Mouse (Mus musculus) heart, embryonic 16.5 days (tissue): Measurements from ENCODE around the gene Phlpp1. TPM values are rescaled to one million over a fixed set of nuclear protein-coding genes. Genes with fewer than 3 reads are reported as not detected.
A peak's percentile ranks its signal among the peaks of the same experiment; 100 is the strongest.

Source experiments
- ATAC-seq: fragments of 200-750 bp; cut with Nextera tagmentation; replicated peaks from 2 replicates; pipeline ENCODE4 v1.8.0; 2017; ENCODE audit warnings: moderate number of reproducible peaks; ENCODE audit not compliant: insufficient read depth, low FRiP score; ENCODE audit errors: extremely low read depth
- H3K27ac ChIP-seq: fragments of 300-500 bp; sonication (generic); 2 replicates; pipeline ENCODE4 v1.5.1; 2014; ENCODE audit warnings: mild to moderate bottlenecking, low read length, control low read depth, moderate library complexity
- H3K27me3 ChIP-seq: fragments of 300-500 bp; sonication (generic); 2 replicates; pipeline ENCODE4 v1.6.1; 2014; ENCODE audit warnings: low read length, mixed read lengths; ENCODE audit not compliant: control insufficient read depth, insufficient read depth
- H3K36me3 ChIP-seq: fragments of 300-500 bp; sonication (generic); 2 replicates; pipeline ENCODE4 v1.6.1; 2014; ENCODE audit not compliant: control insufficient read depth, insufficient read depth
- H3K4me1 ChIP-seq: fragments of 300-500 bp; sonication (generic); 2 replicates; pipeline ENCODE4 v1.6.1; 2014; ENCODE audit warnings: low read length, mixed read lengths; ENCODE audit not compliant: control insufficient read depth, insufficient read depth
- H3K4me2 ChIP-seq: fragments of 300-500 bp; sonication (generic); 2 replicates; pipeline ENCODE4 v1.6.1; 2014; ENCODE audit warnings: low read depth, mild to moderate bottlenecking, control low read depth, low read length
- H3K4me3 ChIP-seq: fragments of 300-500 bp; sonication (generic); 2 replicates; pipeline ENCODE4 v1.5.1; 2014; ENCODE audit warnings: mild to moderate bottlenecking, control low read depth, low read length
- H3K9ac ChIP-seq: fragments of 300-500 bp; sonication (generic); 2 replicates; pipeline ENCODE4 v1.6.1; 2014; ENCODE audit warnings: low read length, control low read depth
- H3K9me3 ChIP-seq: fragments of 300-500 bp; sonication (generic); replicated peaks from 2 replicates; pipeline ENCODE4 v1.6.1; 2016; ENCODE audit warnings: low read length; ENCODE audit not compliant: control insufficient read depth
- WGBS: fragments of 180-500 bp; shearing (Covaris S2); extraction: QIAGEN DNeasy Blood & Tissue Kit; methylation state at CpG from one replicate; pipeline ENCODE4 v1.1.7; 2014; 5-methylcytosine and 5-hydroxymethylcytosine counted together
- polyA plus RNA-seq: library from polyadenylated mRNA; unstranded; fragments of >200 nt; fragmentation: Nextera tagmentation; extraction: Ambion mirVana; gene quantifications from 2 replicates; pipeline ENCODE4 v1.2.1, GENCODE M21; 2015

Gene Phlpp1
- polyA plus RNA-seq, 1 experiment from 2014 or later, result 4.7 TPM

GRCm38 (mm10) chr1:106172931-106173371 lies 1.4 kb downstream of the Phlpp1 start:
- H3K9me3 ChIP-seq, result no peaks in the 10 kb centered on the region
- under 1% methylated on average over 47 of the region's 47 CpGs for WGBS
- ATAC-seq, result no peak

GRCm38 (mm10) chr1:106173621-106174156 lies 2.1 kb downstream of the Phlpp1 start:
- Histone ChIP-seq H3K9me3 (no peaks in the 10 kb centered on the region), H3K27me3 (no peaks in the 10 kb centered on the region), H3K27ac (no peak overlapping the region)

More at GRCm38 (mm10) chr1:106172931-106173371, 1.4 kb downstream of the Phlpp1 start:
- H3K36me3 ChIP-seq, result no peaks in the 10 kb centered on the region
- peak overlapping the region; percentile 94 for H3K4me3 ChIP-seq
- H3K4me1 ChIP-seq, result peaks cover 13% of the 10 kb centered on the region; the same call in 1 of the 2 replicates
- peak overlapping the region; percentile 97 for H3K9ac ChIP-seq
- H3K4me2 ChIP-seq, result peak overlapping the region; percentile 67
- H3K27ac ChIP-seq, result peak overlapping the region; percentile 92
- no peaks in the 10 kb centered on the region for H3K27me3 ChIP-seq

GRCm38 (mm10) chr1:106174598-106174997 lies 3.0 kb downstream of the Phlpp1 start:
- ATAC-seq, result no peak
- no peaks in the 10 kb centered on the region for H3K36me3 ChIP-seq
- no peak overlapping the region for H3K27ac ChIP-seq
- no peaks in the 10 kb centered on the region for H3K27me3 ChIP-seq
- H3K4me1 ChIP-seq, result peaks cover 16% of the 10 kb centered on the region
- no peaks in the 10 kb centered on the region for H3K9me3 ChIP-seq
- peak overlapping the region; percentile 94 for H3K4me3 ChIP-seq
- peak overlapping the region; percentile 67 for H3K4me2 ChIP-seq
- peak overlapping the region; percentile 54; the same call in 1 of the 2 replicates for H3K9ac ChIP-seq

More at GRCm38 (mm10) chr1:106173621-106174156, 2.1 kb downstream of the Phlpp1 start:
- ATAC-seq, result no peak
- H3K4me1 ChIP-seq, result peaks cover 16% of the 10 kb centered on the region
- H3K36me3 ChIP-seq, result no peaks in the 10 kb centered on the region
- peak overlapping the region; percentile 67 for H3K4me2 ChIP-seq
- peak overlapping the region; percentile 97 for H3K9ac ChIP-seq
- WGBS, result 34% methylated on average over 9 of the region's 9 CpGs
- peak overlapping the region; percentile 94 for H3K4me3 ChIP-seq

GRCm38 (mm10) chr1:106175360-106175759 lies 3.8 kb downstream of the Phlpp1 start:
- Histone ChIP-seq H3K27ac (no peak overlapping the region), H3K4me1 (peaks cover 16% of the 10 kb centered on the region), H3K4me2 (peak overlapping the region; percentile 64), H3K27me3 (no peaks in the 10 kb centered on the region), H3K9ac (peak overlapping the region; percentile 54; the same call in 1 of the 2 replicates), H3K9me3 (no peaks in the 10 kb centered on the region), H3K36me3 (no peaks in the 10 kb centered on the region), H3K4me3 (peak overlapping the region; percentile 18)
- ATAC-seq, result no peak
- 47% methylated on average over 3 of the region's 3 CpGs for whole genome bisulfite sequencing

- Histone ChIP-seq H3K4me2 (peak overlapping the region; percentile 23; the same call in 1 of the 2 replicates), H3K9ac (no peak overlapping the region), H3K4me1 (peaks cover 19% of the 10 kb centered on the region), H3K36me3 (no peaks in the 10 kb centered on the region), H3K27me3 (no peaks in the 10 kb centered on the region), H3K27ac (no peak overlapping the region), H3K4me3 (no peak overlapping the region), H3K9me3 (no peaks in the 10 kb centered on the region)
- ATAC-seq, result no peak
- WGBS, result 63% methylated on average over 1 of the region's 1 CpGs
Observed at GRCm38 (mm10) chr1:106176791-106177190, 5.2 kb downstream of the Phlpp1 start.

GRCm38 (mm10) chr1:106177868-106178790 lies 6.6 kb downstream of the Phlpp1 start:
- ATAC-seq, result no peak
- Histone ChIP-seq H3K9ac (no peak overlapping the region), H3K9me3 (no peaks in the 10 kb centered on the region), H3K27me3 (no peaks in the 10 kb centered on the region), H3K27ac (no peak overlapping the region), H3K4me3 (no peak overlapping the region), H3K4me2 (no peak overlapping the region), H3K36me3 (no peaks in the 10 kb centered on the region), H3K4me1 (peaks cover 19% of the 10 kb centered on the region)
- WGBS, result 68% methylated on average over 8 of the region's 8 CpGs

GRCm38 (mm10) chr1:106183701-106184100 lies 12.1 kb downstream of the Phlpp1 start:
- H3K27ac ChIP-seq, result no peak overlapping the region; the same call in 1 of the 2 replicates

GRCm38 (mm10) chr1:106184780-106185460 lies 13.4 kb downstream of the Phlpp1 start:
- peaks cover 9% of the 10 kb centered on the region; the same call in 1 of the 2 replicates for H3K4me1 ChIP-seq
- no peaks in the 10 kb centered on the region for H3K36me3 ChIP-seq
- H3K27me3 ChIP-seq, result no peaks in the 10 kb centered on the region
- peak overlapping the region; percentile 43 for H3K27ac ChIP-seq
- no peak overlapping the region for H3K4me3 ChIP-seq
- no peak overlapping the region for H3K9ac ChIP-seq
- 78% methylated on average over 4 of the region's 4 CpGs for WGBS
- no peaks in the 10 kb centered on the region for H3K9me3 ChIP-seq
- no peak for ATAC-seq
- H3K4me2 ChIP-seq, result no peak overlapping the region

More at GRCm38 (mm10) chr1:106183701-106184100, 12.1 kb downstream of the Phlpp1 start:
- 92% methylated on average over 2 of the region's 2 CpGs for WGBS
- no peak overlapping the region for H3K4me2 ChIP-seq
- H3K9me3 ChIP-seq, result no peaks in the 10 kb centered on the region
- peaks cover 9% of the 10 kb centered on the region; the same call in 1 of the 2 replicates for H3K4me1 ChIP-seq
- H3K4me3 ChIP-seq, result no peak overlapping the region
- no peaks in the 10 kb centered on the region for H3K36me3 ChIP-seq
- no peak for ATAC-seq
- H3K9ac ChIP-seq, result no peak overlapping the region
- H3K27me3 ChIP-seq, result no peaks in the 10 kb centered on the region
